Mouse (Mus musculus) layer of hippocampus, adult 2 months (tissue): ENCODE measurements at regions not wholly inside any gene's neighbourhood (a gene's known extent, or its start where the extent isn't known, plus 50 kb on each side); places are given as distances from the start of the nearest gene placed in this dataset.

Experiments used
- DNase-seq, 2 experiments: peaks; one replicate each; pipeline ENCODE4 v3.0.0; 2022; ENCODE audit warnings: low spot score in 2 of 2
- H3K27ac ChIP-seq: fragments of 200-600 bp; 2 replicates; pipeline ENCODE4 v1.8.1; 2022
- H3K4me3 ChIP-seq: fragments of 200-600 bp; 2 replicates; pipeline ENCODE4 v1.8.1; 2022; ENCODE audit warnings: mild to moderate bottlenecking
- CTCF ChIP-seq: fragments of 200-600 bp; conservative IDR thresholded peaks from 2 replicates; pipeline ENCODE4 v1.8.1; 2022; ENCODE audit warnings: antibody characterized with exemption, mild to moderate bottlenecking, moderate library complexity

GRCm38 (mm10) chr6:36004701-36005100 is 383.2 kb upstream of the Chrm2 start:
- peak; percentile 10 to 30 for DNase-seq
- no peak overlapping the region for H3K27ac ChIP-seq
- no peak overlapping the region for H3K4me3 ChIP-seq
- peak; percentile 89 for TF ChIP-seq CTCF

- no peak overlapping the region for H3K4me3 ChIP-seq
- H3K27ac ChIP-seq = 0 out of 2 replicates have a peak overlapping the region, but pooled peaks have one; percentile 32
- TF ChIP-seq CTCF = no peak
These were observed 385.8 kb upstream of the Chrm2 start for GRCm38 (mm10) chr6:36002090-36002489.

GRCm38 (mm10) chr6:35988891-35989290 is 399.0 kb upstream of the Chrm2 start:
- peak; percentile 52 to 66 for DNase-seq
- H3K4me3 ChIP-seq = no peak overlapping the region
- H3K27ac ChIP-seq = no peak overlapping the region
- no peak for TF ChIP-seq CTCF

More at GRCm38 (mm10) chr6:36002090-36002489, 385.8 kb upstream of the Chrm2 start:
- no peak for DNase-seq

- Histone ChIP-seq H3K4me3 (no peak overlapping the region), H3K27ac (no peak overlapping the region)
- no peak for TF ChIP-seq CTCF
- DNase-seq = no peak
These were observed 400.4 kb upstream of the Mtpn start for GRCm38 (mm10) chr6:35940071-35940470.

GRCm38 (mm10) chr6:35924189-35924588 is 384.5 kb upstream of the Mtpn start:
- Histone ChIP-seq H3K27ac (no peak overlapping the region), H3K4me3 (no peak overlapping the region)
- no peak for TF ChIP-seq CTCF
- DNase-seq = no peak

- Histone ChIP-seq H3K4me3 (no peak overlapping the region), H3K27ac (no peak overlapping the region)
- no peak for DNase-seq
- no peak for TF ChIP-seq CTCF
These were observed 358.3 kb upstream of the Mtpn start for GRCm38 (mm10) chr6:35897990-35898389.

- DNase-seq = no peak
- Histone ChIP-seq H3K4me3 (no peak overlapping the region), H3K27ac (no peak overlapping the region)
- no peak for TF ChIP-seq CTCF
These were observed 356.0 kb upstream of the Mtpn start for GRCm38 (mm10) chr6:35895692-35896091.

GRCm38 (mm10) chr6:35874671-35875070 is 335.0 kb upstream of the Mtpn start:
- Histone ChIP-seq H3K27ac (no peak overlapping the region), H3K4me3 (no peak overlapping the region)
- TF ChIP-seq CTCF = no peak
- no peak for DNase-seq

GRCm38 (mm10) chr6:35871388-35871787 is 331.7 kb upstream of the Mtpn start:
- H3K27ac ChIP-seq = no peak overlapping the region
- no peak overlapping the region for H3K4me3 ChIP-seq
- no peak for TF ChIP-seq CTCF
- DNase-seq = no peak

- TF ChIP-seq CTCF = no peak
- DNase-seq = no peak
- H3K27ac ChIP-seq = no peak overlapping the region
- H3K4me3 ChIP-seq = no peak overlapping the region
These were observed 324.5 kb upstream of the Mtpn start for GRCm38 (mm10) chr6:35864218-35864617.

- Histone ChIP-seq H3K4me3 (no peak overlapping the region), H3K27ac (no peak overlapping the region)
- no peak for DNase-seq
- TF ChIP-seq CTCF = no peak
These were observed 314.3 kb upstream of the Mtpn start for GRCm38 (mm10) chr6:35853993-35854392.

- no peak overlapping the region for H3K27ac ChIP-seq
- no peak for DNase-seq
- H3K4me3 ChIP-seq = no peak overlapping the region
- TF ChIP-seq CTCF = no peak
These were observed 277.0 kb upstream of the Mtpn start for GRCm38 (mm10) chr6:35816657-35817056.

GRCm38 (mm10) chr6:35814476-35814875 is 274.8 kb upstream of the Mtpn start:
- no peak for TF ChIP-seq CTCF
- no peak overlapping the region for H3K27ac ChIP-seq
- DNase-seq = no peak
- no peak overlapping the region for H3K4me3 ChIP-seq

- no peak for DNase-seq
- Histone ChIP-seq H3K4me3 (no peak overlapping the region), H3K27ac (no peak overlapping the region)
- TF ChIP-seq CTCF = no peak
These were observed 266.1 kb upstream of the Mtpn start for GRCm38 (mm10) chr6:35805738-35806137.

GRCm38 (mm10) chr6:35804041-35804440 is 264.4 kb upstream of the Mtpn start:
- Histone ChIP-seq H3K4me3 (no peak overlapping the region), H3K27ac (no peak overlapping the region)
- no peak for TF ChIP-seq CTCF
- no peak for DNase-seq
